3 mouse cellular contexts compared by ENCODE assay signal in the genomic region with DNA sequence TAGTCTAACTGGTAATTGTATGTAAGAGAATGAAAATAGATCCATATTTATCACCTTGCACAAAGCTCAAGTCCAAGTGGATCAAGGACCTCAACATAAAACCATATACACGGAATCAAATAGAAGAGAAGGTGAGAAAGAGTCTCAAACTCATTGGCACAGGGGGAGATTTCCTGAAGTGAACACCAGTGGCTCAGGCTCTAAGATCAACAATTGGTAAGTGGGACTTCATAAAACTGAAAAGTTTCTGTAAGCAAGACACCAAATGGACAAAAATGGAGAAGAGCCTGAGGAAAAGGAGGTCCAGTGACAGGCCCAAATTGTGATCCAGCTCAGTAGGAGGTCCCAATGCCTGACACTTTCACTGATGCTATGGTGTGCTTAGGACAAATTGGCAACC. TPM values are rescaled to one million over a fixed set of nuclear protein-coding genes. Genes with fewer than 3 reads are reported as not detected.
A peak's percentile ranks its signal among the peaks of the same experiment; 100 is the strongest.
DNase-seq lines count a peak whose midpoint lies in the region; ATAC-seq lines count a peak whose summit lies in the region.
"Not testable (repeated sequence)": the region's sequence is repeated elsewhere in the genome, so short reads cannot be mapped to it uniquely, and the experiment has no call there.
"Had no signal": no experiment of that assay in that cellular context is flagged by ENCODE, and none has a peak within 500 bp of the region (broad histone marks: within the 10 kb centered on the region; RNA-seq: fewer than 3 reads in every experiment).

No protein-coding gene starts in this region.

- not testable (repeated sequence) for ATAC-seq in midbrain, embryonic 11.5 days (ENCODE audit: low FRiP score)

- not testable (repeated sequence) for H3K9ac ChIP-seq in midbrain, embryonic 11.5 days (ENCODE audit: low read length)

- not testable (repeated sequence) for H3K4me1 ChIP-seq in midbrain, embryonic 11.5 days (ENCODE audit: control insufficient read depth, insufficient read depth, low read length)

- WGBS in midbrain, embryonic 11.5 days = 85% methylated on average over 1 of the region's 1 CpGs

- not testable (repeated sequence) for H3K4me2 ChIP-seq in midbrain, embryonic 11.5 days

- not testable (repeated sequence) for H3K27me3 ChIP-seq in midbrain, embryonic 11.5 days (ENCODE audit: control insufficient read depth, insufficient read depth, low read length)

- not testable (repeated sequence) for H3K9me3 ChIP-seq in midbrain, embryonic 11.5 days (ENCODE audit: control insufficient read depth, low read length)

- not testable (repeated sequence) for H3K27ac ChIP-seq in midbrain, embryonic 11.5 days (ENCODE audit: low read depth, low read length)

- not testable (repeated sequence) for H3K36me3 ChIP-seq in midbrain, embryonic 11.5 days (ENCODE audit: control insufficient read depth, insufficient read depth, low read length)

- DNase-seq in heart, adult 11 months = peak; percentile 68
- peak; percentile 76 for DNase-seq in midbrain, embryonic 11.5 days (ENCODE audit: low spot score, missing footprints)

- not testable (repeated sequence) for H3K4me3 ChIP-seq in midbrain, embryonic 11.5 days (ENCODE audit: low read depth, low read length)

RNA-seq across cellular contexts. Expression of gene Col12a1, which starts 49.8 kb away (rescaled TPM):
- 14.7 and 17.8 TPM in 2 replicates for polyA plus RNA-seq in midbrain, embryonic 11.5 days (2014; fragmentation: Nextera tagmentation; extraction: Ambion mirVana)
- polyA plus RNA-seq: CD4-positive, CD25-positive, alpha-beta regulatory T cell, adult 4 months had no signal
